Mouse (Mus musculus) gastrocnemius, postnatal 14 days (tissue): ENCODE results near the gene Olfr374. TPM values are rescaled to one million over a fixed set of nuclear protein-coding genes. Genes with fewer than 3 reads are reported as not detected.
"Not testable (repeated sequence)": the region's sequence is repeated elsewhere in the genome, so short reads cannot be mapped to it uniquely, and the experiment has no call there.

Experiments
- DNase-seq: peaks from one replicate; pipeline ENCODE4 v3.0.0; 2021; ENCODE audit warnings: mixed read lengths
- intact Hi-C: fragments of 180-260 bp; cut with DNase I; formaldehyde crosslinking; loops from one replicate; pipeline ENCODE4 v1.15.1; 2025; ENCODE audit warnings: low total_unique reads
- long read RNA-seq, 2 experiments: library from polyadenylated mRNA; stranded (forward); transcript quantifications; one replicate each; pipeline ENCODE4 v2.0.0; 2021
- total RNA-seq, 2 experiments: library from RNA; stranded (reverse); gene quantifications; 2 replicates each; pipeline ENCODE4 v1.2.3; 2021

Gene Olfr374
- not detected for total RNA-seq
- long read RNA-seq, experiment 1, result 0 reads
- long read RNA-seq, experiment 2, result 0 reads

GRCm38 (mm10) chr8:72106740-72107139 lies at the start of gene Olfr374:
Gene Olfr374, plus strand, starts transcription at chr8:72107040.
- intact Hi-C loops, result no loop called here
- no peak for DNase-seq

GRCm38 (mm10) chr8:72057643-72058042 lies 49.2 kb upstream of the Olfr374 start:
- DNase-seq, intact Hi-C loops: not testable (repeated sequence)

GRCm38 (mm10) chr8:72066819-72067399 lies 39.9 kb upstream of the Olfr374 start:
- intact Hi-C loops, DNase-seq: not testable (repeated sequence)

- intact Hi-C loops, DNase-seq: not testable (repeated sequence)
These were observed 24.0 kb upstream of the Olfr374 start, which contains the start of gene Olfr373 for GRCm38 (mm10) chr8:72082877-72083276. Gene Olfr373, plus strand, starts transcription at chr8:72083177.

GRCm38 (mm10) chr8:72084744-72085143 lies 22.1 kb upstream of the Olfr374 start:
- intact Hi-C loops, result no loop called here
- DNase-seq, result no peak

GRCm38 (mm10) chr8:72087611-72088010 lies 19.2 kb upstream of the Olfr374 start:
- intact Hi-C loops, DNase-seq: not testable (repeated sequence)

GRCm38 (mm10) chr8:72096721-72097120 lies 10.1 kb upstream of the Olfr374 start:
- DNase-seq, intact Hi-C loops: not testable (repeated sequence)

GRCm38 (mm10) chr8:72099377-72100103 lies 7.3 kb upstream of the Olfr374 start:
- intact Hi-C loops, result loop anchor here (2.0 kb wide), 1 partner anchor 97 kb away; no protein-coding TSS in a partner anchor
- DNase-seq, result peak; percentile 42

GRCm38 (mm10) chr8:72105165-72105564 lies 1.7 kb upstream of the Olfr374 start:
- DNase-seq, result no peak
- intact Hi-C loops, result no loop called here

- intact Hi-C loops, result no loop called here
- no peak for DNase-seq
These were observed 4.0 kb downstream of the Olfr374 start for GRCm38 (mm10) chr8:72110876-72111275.

GRCm38 (mm10) chr8:72112486-72112885 lies 5.6 kb downstream of the Olfr374 start:
- DNase-seq, result no peak
- intact Hi-C loops, result no loop called here

GRCm38 (mm10) chr8:72115202-72115601 lies 8.4 kb downstream of the Olfr374 start:
- intact Hi-C loops, result no loop called here

GRCm38 (mm10) chr8:72118616-72119015 lies 11.8 kb downstream of the Olfr374 start:
- DNase-seq, result no peak
- intact Hi-C loops, result no loop called here

More at GRCm38 (mm10) chr8:72115202-72115601, 8.4 kb downstream of the Olfr374 start:
- DNase-seq, result no peak

GRCm38 (mm10) chr8:72121486-72121885 lies 14.6 kb downstream of the Olfr374 start:
- DNase-seq, intact Hi-C loops: not testable (repeated sequence)

- intact Hi-C loops, result no loop called here
- DNase-seq, result no peak
These were observed 15.2 kb downstream of the Olfr374 start for GRCm38 (mm10) chr8:72121997-72122396.

GRCm38 (mm10) chr8:72127834-72128233 lies 21.0 kb downstream of the Olfr374 start:
- DNase-seq, result no peak
- intact Hi-C loops, result no loop called here

- intact Hi-C loops, result no loop called here
- peak; percentile 17 for DNase-seq
These were observed 24.4 kb downstream of the Olfr374 start for GRCm38 (mm10) chr8:72131251-72131650.

- intact Hi-C loops, result no loop called here
- DNase-seq, result no peak
These were observed 25.1 kb downstream of the Olfr374 start for GRCm38 (mm10) chr8:72131901-72132300.

GRCm38 (mm10) chr8:72132417-72132816 lies 25.6 kb downstream of the Olfr374 start:
- intact Hi-C loops, result no loop called here
- DNase-seq, result no peak

GRCm38 (mm10) chr8:72132891-72133290 lies 26.1 kb downstream of the Olfr374 start:
- intact Hi-C loops, result no loop called here
- DNase-seq, result no peak

GRCm38 (mm10) chr8:72133507-72133906 lies 26.7 kb downstream of the Olfr374 start:
- intact Hi-C loops, result no loop called here
- DNase-seq, result no peak
